Mouse (Mus musculus) megakaryocyte-erythroid progenitor cell, adult 5 weeks (primary cell): ENCODE results near the gene Bard1. TPM values are rescaled to one million over a fixed set of nuclear protein-coding genes. Genes with fewer than 3 reads are reported as not detected.

ENCODE experiments used
- polyA plus RNA-seq: library from polyadenylated mRNA; stranded (reverse); fragments of >175 nt; gene quantifications from 2 replicates; pipeline ENCODE4 v1.2.3, GENCODE M21; 2012

The Bard1 gene
- polyA plus RNA-seq, result 1.7 and 1.9 TPM in 2 replicates

GRCm38 (mm10) chr1:71102344-71103173 lies at the start of gene Bard1:
Gene Bard1, minus strand, starts transcription at chr1:71103146.

